Mouse (Mus musculus): ENCODE measurements around the gene Smim4. TPM values are rescaled to one million over a fixed set of nuclear protein-coding genes. Genes with fewer than 3 reads are reported as not detected.

Gene Smim4
- polyA plus RNA-seq, 1 experiment from 2014 or later: 66.5 TPM

DNA sequence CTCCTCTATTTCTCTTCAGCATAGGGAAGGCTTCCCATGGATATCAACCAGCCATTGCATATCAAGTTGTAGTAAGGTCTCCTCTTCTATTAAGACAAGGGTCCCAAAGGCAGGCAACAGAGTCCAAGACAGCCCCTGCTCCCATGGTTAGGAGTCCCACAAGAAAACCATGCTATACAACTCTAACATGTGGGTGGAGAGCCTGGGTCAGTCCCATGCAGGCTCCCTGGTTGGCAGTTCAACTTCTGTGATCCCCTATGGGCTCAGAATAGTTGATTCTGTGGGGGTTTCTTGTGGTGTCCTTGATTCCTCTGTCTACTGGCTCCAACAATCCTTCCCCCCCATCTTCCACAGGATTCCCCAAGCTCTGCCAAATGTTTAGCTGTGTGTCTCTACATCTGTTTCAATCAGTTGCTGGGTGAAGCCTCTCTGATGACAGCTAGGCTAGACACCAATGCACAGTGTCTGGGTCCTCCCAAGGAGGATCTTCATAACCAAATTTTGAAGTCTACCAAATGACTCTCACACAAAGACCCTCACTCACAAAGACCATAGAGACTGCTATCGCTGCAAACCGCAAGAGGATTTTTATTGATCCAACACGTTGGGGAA, 50.1 kb downstream of the Smim4 start:
- Histone ChIP-seq H3K27me3 (ENCODE audit: control insufficient read depth, insufficient read depth, low read length) (no peaks in the 10 kb centered on the region), H3K9ac (ENCODE audit: low read length) (no peak overlapping the region), H3K27ac (replicated peaks; ENCODE audit: low read depth, low read length) (no peak overlapping the region), H3K4me3 (ENCODE audit: low read depth, low read length) (no peak overlapping the region), H3K36me3 (ENCODE audit: control insufficient read depth, insufficient read depth, low read length) (peaks cover 18% of the 10 kb centered on the region), H3K9me3 (ENCODE audit: control insufficient read depth, low read length) (no peaks in the 10 kb centered on the region), H3K4me2 (ENCODE audit: low read depth, severe bottlenecking) (no peak overlapping the region), H3K4me1 (ENCODE audit: control insufficient read depth, insufficient read depth, low read length) (no peaks in the 10 kb centered on the region)
- DNase-seq (ENCODE audit: low spot score) (no peak), ATAC-seq (ENCODE audit: insufficient number of reproducible peaks, low FRiP score, low TSS enrichment, low read depth) (no peak)
- 98% methylated on average over 3 of the region's 3 CpGs for WGBS

GRCm38 (mm10) chr14:31069086-31069733, 59.5 kb downstream of the Smim4 start:
- peaks cover 15% of the 10 kb centered on the region for H3K36me3 ChIP-seq (ENCODE audit: control insufficient read depth, insufficient read depth, low read length)
- DNase-seq (ENCODE audit: low spot score) (no peak), ATAC-seq (ENCODE audit: insufficient number of reproducible peaks, low FRiP score, low TSS enrichment, low read depth) (no peak)
- no peak overlapping the region for H3K27ac ChIP-seq (replicated peaks; ENCODE audit: low read depth, low read length)
- no peak overlapping the region for H3K4me3 ChIP-seq (ENCODE audit: low read depth, low read length)
- no peaks in the 10 kb centered on the region for H3K9me3 ChIP-seq (ENCODE audit: control insufficient read depth, low read length)
- no peaks in the 10 kb centered on the region for H3K4me1 ChIP-seq (ENCODE audit: control insufficient read depth, insufficient read depth, low read length)
- H3K4me2 ChIP-seq (ENCODE audit: low read depth, severe bottlenecking): no peak overlapping the region
- H3K27me3 ChIP-seq (ENCODE audit: control insufficient read depth, insufficient read depth, low read length): no peaks in the 10 kb centered on the region
- H3K9ac ChIP-seq (ENCODE audit: low read length): no peak overlapping the region
- WGBS: 97% methylated on average over 4 of the region's 4 CpGs

GRCm38 (mm10) chr14:31062277-31062676, 66.5 kb downstream of the Smim4 start:
- 79% methylated on average over 1 of the region's 1 CpGs for WGBS
- DNase-seq (ENCODE audit: low spot score): no peak
- H3K36me3 ChIP-seq (ENCODE audit: control insufficient read depth, insufficient read depth, low read length): peaks cover 17% of the 10 kb centered on the region
- H3K4me3 ChIP-seq (ENCODE audit: low read depth, low read length): no peak overlapping the region
- H3K27ac ChIP-seq (replicated peaks; ENCODE audit: low read depth, low read length): no peak overlapping the region
- H3K9ac ChIP-seq (ENCODE audit: low read length): no peak overlapping the region
- ATAC-seq (ENCODE audit: insufficient number of reproducible peaks, low FRiP score, low TSS enrichment, low read depth): no peak
- no peak overlapping the region for H3K4me2 ChIP-seq (ENCODE audit: low read depth, severe bottlenecking)
- H3K9me3 ChIP-seq (ENCODE audit: control insufficient read depth, low read length): no peaks in the 10 kb centered on the region
- no peaks in the 10 kb centered on the region for H3K4me1 ChIP-seq (ENCODE audit: control insufficient read depth, insufficient read depth, low read length)
- H3K27me3 ChIP-seq (ENCODE audit: control insufficient read depth, insufficient read depth, low read length): no peaks in the 10 kb centered on the region

- Histone ChIP-seq H3K27ac (replicated peaks; ENCODE audit: low read depth, low read length) (no peak overlapping the region), H3K9me3 (ENCODE audit: control insufficient read depth, low read length) (no peaks in the 10 kb centered on the region), H3K4me1 (ENCODE audit: control insufficient read depth, insufficient read depth, low read length) (no peaks in the 10 kb centered on the region), H3K4me3 (ENCODE audit: low read depth, low read length) (no peak overlapping the region), H3K36me3 (ENCODE audit: control insufficient read depth, insufficient read depth, low read length) (peaks cover 16% of the 10 kb centered on the region), H3K4me2 (ENCODE audit: low read depth, severe bottlenecking) (no peak overlapping the region), H3K9ac (ENCODE audit: low read length) (no peak overlapping the region), H3K27me3 (ENCODE audit: control insufficient read depth, insufficient read depth, low read length) (no peaks in the 10 kb centered on the region)
- ATAC-seq (ENCODE audit: insufficient number of reproducible peaks, low FRiP score, low TSS enrichment, low read depth): no peak
- 89% methylated on average over 1 of the region's 1 CpGs for WGBS
- DNase-seq (ENCODE audit: low spot score): no peak
Measured at GRCm38 (mm10) chr14:31045817-31046216, 82.9 kb downstream of the Smim4 start.

GRCm38 (mm10) chr14:31045296-31045695, 83.5 kb downstream of the Smim4 start:
- no peak for DNase-seq (ENCODE audit: low spot score)
- no peak for ATAC-seq (ENCODE audit: insufficient number of reproducible peaks, low FRiP score, low TSS enrichment, low read depth)
- no peak overlapping the region for H3K9ac ChIP-seq (ENCODE audit: low read length)
- H3K9me3 ChIP-seq (ENCODE audit: control insufficient read depth, low read length): no peaks in the 10 kb centered on the region
- H3K27me3 ChIP-seq (ENCODE audit: control insufficient read depth, insufficient read depth, low read length): no peaks in the 10 kb centered on the region
- H3K36me3 ChIP-seq (ENCODE audit: control insufficient read depth, insufficient read depth, low read length): peaks cover 16% of the 10 kb centered on the region
- H3K4me1 ChIP-seq (ENCODE audit: control insufficient read depth, insufficient read depth, low read length): no peaks in the 10 kb centered on the region
- no peak overlapping the region for H3K4me3 ChIP-seq (ENCODE audit: low read depth, low read length)
- H3K27ac ChIP-seq (replicated peaks; ENCODE audit: low read depth, low read length): no peak overlapping the region
- 95% methylated on average over 5 of the region's 5 CpGs for WGBS
- no peak overlapping the region for H3K4me2 ChIP-seq (ENCODE audit: low read depth, severe bottlenecking)

Other genes with a start within 250 kb of the Smim4 start
- gene Mustn1, start 249.8 kb downstream of the Smim4 start, polyA plus RNA-seq (2014; fragmentation: Nextera tagmentation; extraction: Ambion mirVana): 1.1 and 1.2 TPM in 2 replicates
- not detected in 2 replicates for gene Itih4, start 242.5 kb downstream of the Smim4 start, polyA plus RNA-seq (2014; fragmentation: Nextera tagmentation; extraction: Ambion mirVana)
- gene Itih3, start 205.2 kb downstream of the Smim4 start, polyA plus RNA-seq (2014; fragmentation: Nextera tagmentation; extraction: Ambion mirVana): 0.14 and 0.15 TPM in 2 replicates
- not detected in 2 replicates for gene Itih1, start 185.7 kb downstream of the Smim4 start, polyA plus RNA-seq (2014; fragmentation: Nextera tagmentation; extraction: Ambion mirVana)
- 16.1 and 17.7 TPM in 2 replicates for gene Nek4, start 177.6 kb downstream of the Smim4 start, polyA plus RNA-seq (2014; fragmentation: Nextera tagmentation; extraction: Ambion mirVana)
- gene Glt8d1, start 127.6 kb downstream of the Smim4 start, polyA plus RNA-seq (2014; fragmentation: Nextera tagmentation; extraction: Ambion mirVana): 42.4 and 47.8 TPM in 2 replicates
- gene Spcs1, start 127.3 kb downstream of the Smim4 start, polyA plus RNA-seq (2014; fragmentation: Nextera tagmentation; extraction: Ambion mirVana): 277 and 305 TPM in 2 replicates
- gene Pbrm1, start 109.8 kb downstream of the Smim4 start, polyA plus RNA-seq (2014; fragmentation: Nextera tagmentation; extraction: Ambion mirVana): 135 and 136 TPM in 2 replicates
- gene Gnl3, start 109.8 kb downstream of the Smim4 start, polyA plus RNA-seq (2014; fragmentation: Nextera tagmentation; extraction: Ambion mirVana): 126 and 129 TPM in 2 replicates
- 569 and 606 TPM in 2 replicates for gene Nt5dc2, start 2.1 kb upstream of the Smim4 start, polyA plus RNA-seq (2014; fragmentation: Nextera tagmentation; extraction: Ambion mirVana)
- 15.5 and 15.7 TPM in 2 replicates for gene Stab1, start 39.7 kb upstream of the Smim4 start, polyA plus RNA-seq (2014; fragmentation: Nextera tagmentation; extraction: Ambion mirVana)
- 16.6 and 18.7 TPM in 2 replicates for gene Tnnc1, start 79.4 kb upstream of the Smim4 start, polyA plus RNA-seq (2014; fragmentation: Nextera tagmentation; extraction: Ambion mirVana)
- gene Nisch, start 88.0 kb upstream of the Smim4 start, polyA plus RNA-seq (2014; fragmentation: Nextera tagmentation; extraction: Ambion mirVana): 346 and 377 TPM in 2 replicates
- 0.09 and 0.20 TPM in 2 replicates for gene Sema3g, start 88.9 kb upstream of the Smim4 start, polyA plus RNA-seq (2014; fragmentation: Nextera tagmentation; extraction: Ambion mirVana)
- 12.7 and 13.5 TPM in 2 replicates for gene Phf7, start 122.4 kb upstream of the Smim4 start, polyA plus RNA-seq (2014; fragmentation: Nextera tagmentation; extraction: Ambion mirVana)
- 111 and 112 TPM in 2 replicates for gene Bap1, start 122.5 kb upstream of the Smim4 start, polyA plus RNA-seq (2014; fragmentation: Nextera tagmentation; extraction: Ambion mirVana)
- 9.1 and 9.4 TPM in 2 replicates for gene Dnah1, start 194.9 kb upstream of the Smim4 start, polyA plus RNA-seq (2014; fragmentation: Nextera tagmentation; extraction: Ambion mirVana)
- 34.5 and 36.8 TPM in 2 replicates for gene Capn7, start 207.7 kb upstream of the Smim4 start, polyA plus RNA-seq (2014; fragmentation: Nextera tagmentation; extraction: Ambion mirVana)